Mouse (Mus musculus) stomach, postnatal 0 days (tissue): ENCODE measurements around the gene Pdcd1.

ENCODE experiments used
- CTCF ChIP-seq: IDR thresholded peaks from 2 replicates; pipeline ENCODE4 v1.5.1; 2016; ENCODE audit warnings: antibody characterized with exemption, low read depth, mild to moderate bottlenecking, moderate library complexity
- EP300 ChIP-seq: optimal IDR thresholded peaks from 2 replicates; pipeline ENCODE3; 2016; ENCODE audit warnings: antibody characterized with exemption

- no peak for TF ChIP-seq CTCF
- no peak for TF ChIP-seq EP300
Measured at GRCm38 (mm10) chr1:94020151-94020550, 32.2 kb downstream of the Pdcd1 start, which contains the start of gene Neu4.
